Mouse (Mus musculus) ovary, postnatal 36 days (tissue): ENCODE measurements at regions not wholly inside any gene's neighbourhood (a gene's known extent, or its start where the extent isn't known, plus 50 kb on each side); places are given as distances from the start of the nearest gene placed in this dataset.

Experiments used
- DNase-seq: peaks from one replicate; pipeline ENCODE4 v3.0.0; 2022; ENCODE audit warnings: low spot score, mixed read lengths

GRCm38 (mm10) chr8:26443735-26444134, 324.4 kb downstream of the Gm45692 start:
- DNase-seq: no peak

DNA sequence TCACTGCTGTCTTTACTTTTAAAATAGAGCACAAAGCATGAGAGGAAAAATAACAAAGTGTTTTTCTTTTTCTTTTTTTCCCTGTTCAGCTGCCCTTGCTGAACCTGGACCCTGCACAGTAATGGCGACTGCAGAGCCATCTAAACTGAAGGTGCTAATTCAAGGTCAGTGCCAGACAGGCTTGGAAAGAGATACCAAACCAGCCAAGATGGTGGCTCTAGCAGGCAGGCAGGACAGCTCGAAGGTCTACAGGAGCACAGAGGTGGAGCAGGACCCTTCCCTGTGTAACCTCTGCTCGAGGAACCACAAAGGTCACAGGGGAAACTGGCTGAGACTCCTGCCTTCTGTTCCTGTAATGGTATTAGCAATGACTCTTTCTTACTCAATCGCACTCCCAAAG, 326.7 kb downstream of the Gm45692 start:
- DNase-seq: no peak

DNA sequence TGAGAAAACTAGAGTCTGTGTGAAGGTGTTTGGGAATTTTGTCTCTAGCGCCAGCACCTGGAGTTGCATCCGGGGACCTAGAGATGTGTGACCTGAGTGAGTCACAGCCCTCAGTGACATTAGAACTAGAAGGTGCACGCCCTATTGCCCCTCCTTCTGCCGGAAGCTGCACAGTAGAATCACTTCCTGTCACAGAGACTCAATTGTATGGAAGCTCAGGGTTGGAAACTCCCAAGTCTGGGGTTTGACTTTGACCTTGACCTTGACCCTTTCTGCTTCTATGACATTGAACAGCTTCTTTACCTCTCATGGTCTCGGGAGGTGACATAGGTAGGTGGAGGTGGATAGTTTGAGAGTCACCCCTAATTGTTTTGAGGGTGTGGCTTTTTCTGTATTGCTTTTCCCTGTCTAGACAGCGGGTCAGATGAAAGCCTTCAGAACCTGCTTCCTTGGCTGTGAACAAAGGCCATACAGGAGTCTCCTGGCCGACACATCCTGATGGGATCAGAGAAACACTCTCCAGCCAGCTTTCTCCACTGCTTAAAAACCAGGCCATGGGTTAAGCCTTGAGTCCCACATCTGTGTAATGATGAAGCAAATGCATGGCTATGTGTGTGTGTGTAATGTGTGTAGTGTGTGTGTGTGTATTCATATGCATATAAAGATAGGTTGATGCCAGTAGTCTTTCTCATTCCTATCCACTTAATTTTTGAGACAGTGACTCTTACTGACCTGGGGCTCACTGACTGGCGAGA, 328.7 kb downstream of the Gm45692 start:
- no peak for DNase-seq

DNA sequence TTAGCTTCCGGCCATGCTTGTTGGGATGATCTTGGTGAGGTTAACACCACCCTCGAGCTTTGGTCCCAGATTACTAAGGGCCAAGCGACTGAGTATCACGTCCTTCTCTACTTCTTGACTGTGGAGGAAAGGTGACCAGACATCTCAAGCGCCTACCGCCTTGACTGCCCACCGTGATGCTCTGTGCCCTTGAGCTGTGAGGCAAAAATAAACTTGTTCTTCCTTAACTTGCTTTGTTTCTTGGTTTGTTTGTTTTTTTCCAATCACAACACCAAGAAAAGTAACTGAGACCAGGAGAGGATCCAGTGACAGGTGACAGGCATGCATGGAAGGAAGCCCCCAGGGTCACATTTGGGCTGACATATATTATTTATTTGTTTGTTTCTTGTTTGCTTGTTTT, 330.0 kb downstream of the Gm45692 start:
- DNase-seq: no peak

- DNase-seq: no peak
Observed at GRCm38 (mm10) chr8:26450543-26450942, 331.2 kb downstream of the Gm45692 start.

GRCm38 (mm10) chr8:26452976-26453573, 333.7 kb downstream of the Gm45692 start:
- DNase-seq: no peak

DNA sequence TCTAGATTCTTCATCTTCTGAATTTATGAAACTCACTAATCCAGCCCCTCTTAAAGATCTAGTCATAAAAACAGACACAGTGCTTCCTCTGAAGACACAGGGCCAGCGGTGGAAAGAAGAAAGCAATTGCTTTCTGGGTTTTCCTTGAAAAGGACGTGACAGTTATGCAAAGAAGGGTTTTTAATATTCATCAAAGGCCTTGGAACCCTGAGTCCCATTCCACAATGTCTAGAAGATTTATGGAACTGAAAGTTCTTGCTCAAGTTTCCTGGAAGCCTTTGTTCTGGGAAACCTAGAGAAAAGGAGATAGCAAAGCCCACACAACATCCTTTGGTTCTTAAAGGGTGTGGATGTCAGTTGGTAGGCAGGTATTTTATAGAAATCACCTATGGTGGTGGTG, 346.0 kb downstream of the Gm45692 start:
- no peak for DNase-seq

GRCm38 (mm10) chr8:26468441-26468840, 349.1 kb downstream of the Gm45692 start:
- DNase-seq: no peak

DNA sequence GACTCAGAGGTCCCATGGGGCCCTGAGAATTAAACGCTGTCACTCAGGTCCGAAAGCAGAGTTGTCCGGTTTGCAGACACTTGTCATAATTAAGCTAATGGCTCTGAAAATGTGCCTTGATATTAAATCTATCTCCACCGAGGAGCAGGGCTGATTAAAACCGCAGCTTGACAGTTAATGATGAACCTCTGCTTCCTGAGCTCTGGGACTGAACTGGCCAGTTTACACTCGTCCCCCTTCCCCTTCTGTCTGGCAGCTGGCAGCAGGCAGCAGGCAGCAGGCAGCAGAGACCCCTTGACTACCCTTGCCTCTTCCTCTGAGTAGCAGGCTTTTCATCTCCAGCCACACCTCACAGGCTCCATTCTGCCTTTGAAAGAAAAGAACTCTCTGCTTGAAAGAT, 350.4 kb downstream of the Gm45692 start:
- DNase-seq: no peak

DNA sequence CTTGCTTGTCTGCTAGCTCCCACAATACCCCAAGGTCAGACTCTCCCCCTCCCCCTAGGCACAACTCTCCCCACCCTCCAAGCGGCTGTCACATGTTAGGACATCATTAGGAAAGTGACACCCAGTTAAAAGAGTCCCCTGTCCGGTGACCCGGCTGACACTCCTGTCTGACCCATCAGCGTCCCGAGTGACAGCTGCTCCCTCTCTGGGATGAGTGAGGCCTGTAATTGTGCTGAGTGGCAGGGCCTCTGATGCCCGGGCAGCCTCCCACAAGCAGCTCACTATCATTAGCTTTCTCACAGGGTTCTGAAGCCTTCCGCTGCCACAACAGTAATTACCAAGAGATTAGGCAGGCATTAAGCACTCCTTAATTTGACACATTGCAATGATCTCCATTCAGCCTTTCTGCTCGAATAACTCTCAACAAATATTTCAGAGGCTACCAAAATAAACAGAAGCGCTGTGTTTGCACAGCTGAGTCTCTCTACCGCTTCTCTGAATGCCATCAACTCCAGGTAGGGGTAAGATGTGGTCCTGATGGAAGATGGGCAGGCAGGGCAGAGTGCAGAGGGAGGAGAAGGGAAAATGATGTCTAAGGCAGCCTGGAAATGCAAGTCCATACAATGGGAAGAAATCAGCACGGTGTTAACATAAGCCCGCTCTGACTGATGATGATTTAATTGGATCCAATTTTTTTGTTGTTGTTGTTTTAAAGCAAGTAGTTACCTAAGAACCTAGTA, 352.6 kb downstream of the Gm45692 start:
- no peak for DNase-seq

GRCm38 (mm10) chr8:26484749-26485148, 365.4 kb downstream of the Gm45692 start:
- no peak for DNase-seq

DNA sequence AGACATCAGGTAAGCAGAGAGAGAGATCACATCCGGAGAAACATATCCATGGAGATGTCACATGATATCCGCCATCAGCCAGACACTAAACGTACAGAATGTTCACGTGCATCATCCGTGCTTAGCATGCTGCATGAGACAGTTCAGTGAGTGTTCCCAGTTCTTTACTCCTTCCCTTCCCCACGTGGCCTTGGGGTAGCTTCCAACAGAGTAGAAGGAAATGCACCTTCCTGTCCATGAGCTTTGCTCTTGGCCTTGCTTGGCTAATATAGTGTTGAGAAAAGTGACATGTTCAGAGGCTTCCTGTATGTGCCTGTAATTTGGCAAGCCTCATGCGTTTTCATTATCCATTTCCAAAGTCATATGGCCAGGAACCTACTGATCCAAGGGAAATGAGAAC, 368.5 kb downstream of the Gm45692 start:
- no peak for DNase-seq

- DNase-seq: no peak
Observed at GRCm38 (mm10) chr8:26488590-26488989, 369.3 kb downstream of the Gm45692 start.

- DNase-seq: no peak
Observed at GRCm38 (mm10) chr8:26501196-26501813, 382.0 kb downstream of the Gm45692 start.

DNA sequence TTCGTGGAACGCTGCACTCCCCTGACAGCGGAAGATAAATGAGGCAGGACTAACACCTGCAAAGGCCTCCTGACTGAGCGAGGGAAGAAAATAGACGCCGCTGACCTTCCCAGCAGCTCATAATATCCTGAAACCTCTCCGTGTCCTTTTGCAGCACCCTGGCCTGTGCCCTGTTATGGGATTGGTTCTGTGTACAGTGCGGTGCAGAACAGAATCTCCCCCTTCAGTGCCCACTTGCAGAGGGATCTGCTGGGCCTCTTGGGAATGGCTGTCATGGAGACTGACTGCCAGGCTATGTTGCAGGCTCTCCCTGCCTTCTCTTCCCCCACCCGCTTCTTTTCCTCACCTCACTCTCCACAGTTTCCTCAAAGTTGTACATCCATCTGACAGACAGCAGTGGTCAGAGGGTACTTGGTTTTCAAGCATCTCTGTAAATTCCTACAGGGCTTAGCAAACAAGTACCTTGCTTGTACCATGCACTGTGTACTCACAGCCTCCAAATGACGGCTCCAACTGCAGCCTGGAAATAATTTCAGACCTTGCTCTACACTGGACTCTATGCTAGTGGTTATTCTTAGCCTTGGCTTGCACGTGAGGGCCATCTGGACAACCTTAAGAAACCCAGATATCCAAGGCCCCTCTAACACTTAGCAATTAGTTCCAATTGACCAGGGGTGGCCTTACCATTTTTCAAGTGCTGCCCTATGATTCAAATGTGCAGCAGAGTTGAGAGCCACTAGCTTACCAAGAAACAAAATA, 382.7 kb downstream of the Gm45692 start:
- DNase-seq: no peak

GRCm38 (mm10) chr8:26502772-26503171, 383.4 kb downstream of the Gm45692 start:
- no peak for DNase-seq

- DNase-seq: no peak
Observed at GRCm38 (mm10) chr8:26503918-26504317, 384.6 kb downstream of the Gm45692 start.

- DNase-seq: no peak
Observed at GRCm38 (mm10) chr8:26504319-26505035, 385.1 kb downstream of the Gm45692 start.

DNA sequence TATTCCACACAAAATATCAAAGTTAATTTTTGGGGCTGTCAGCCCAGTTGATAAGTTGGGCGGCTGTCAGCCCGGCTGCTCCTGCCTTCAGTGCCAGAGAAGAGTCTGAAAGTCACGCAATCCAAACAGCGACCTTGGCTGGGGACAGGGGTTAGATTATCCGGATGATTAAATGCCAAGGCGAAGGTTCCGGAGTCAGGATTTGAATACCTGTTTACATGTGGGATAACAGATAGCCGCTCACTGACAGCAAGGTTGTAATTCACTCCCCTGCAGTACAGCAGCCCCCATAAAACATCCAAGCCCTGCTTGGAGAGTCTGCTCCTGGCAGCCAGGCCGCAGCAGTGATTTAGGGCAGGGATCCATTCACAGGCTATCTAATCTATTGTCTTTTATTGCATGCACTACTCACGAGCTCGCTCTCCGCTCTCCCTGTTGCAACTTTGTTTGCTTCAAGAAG, 388.3 kb downstream of the Gm45692 start:
- DNase-seq: no peak

- no peak for DNase-seq
Observed at GRCm38 (mm10) chr8:26509254-26509653, 389.9 kb downstream of the Gm45692 start.

DNA sequence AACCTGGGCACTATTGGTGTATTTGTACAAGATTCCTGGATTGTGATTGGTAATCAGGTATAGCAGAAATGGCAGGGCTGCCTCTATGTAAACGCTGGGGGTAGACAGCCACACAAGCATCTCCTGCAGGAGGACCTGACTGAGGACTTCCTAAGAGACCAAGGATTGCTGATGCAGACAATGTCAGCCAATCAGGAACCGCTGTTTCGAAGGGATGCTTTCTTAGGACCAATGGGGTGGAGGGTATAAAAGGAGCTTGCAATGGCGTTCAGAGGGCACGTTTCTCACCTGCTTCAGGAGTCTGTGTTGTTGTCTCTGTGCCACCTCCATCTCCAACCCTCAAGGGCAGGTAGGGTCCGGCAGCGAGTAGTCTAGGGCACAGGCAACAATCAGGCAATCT, 393.7 kb downstream of the Gm45692 start:
- no peak for DNase-seq
